Mouse (Mus musculus) frontal cortex, postnatal 25 days (tissue): ENCODE measurements around the gene 1810049J17Rik.

Source experiments
- DNase-seq, 2 experiments: peaks; one replicate each; pipeline ENCODE4 v3.0.0; 2022; ENCODE audit warnings: low spot score in 2 of 2

1810049J17Rik gene

GRCm38 (mm10) chr15:12310676-12311075 is 11.0 kb downstream of the 1810049J17Rik start:
- no peak for DNase-seq

- no peak for DNase-seq
Observed at GRCm38 (mm10) chr15:12308539-12308938, 13.2 kb downstream of the 1810049J17Rik start.

GRCm38 (mm10) chr15:12307114-12307513 is 14.6 kb downstream of the 1810049J17Rik start:
- no peak for DNase-seq

- no peak for DNase-seq
Observed at GRCm38 (mm10) chr15:12306188-12307071, 15.3 kb downstream of the 1810049J17Rik start.

- no peak for DNase-seq
Observed at GRCm38 (mm10) chr15:12301771-12302170, 19.9 kb downstream of the 1810049J17Rik start.

- DNase-seq = no peak
Observed at GRCm38 (mm10) chr15:12298231-12298737, 23.4 kb downstream of the 1810049J17Rik start.

GRCm38 (mm10) chr15:12296228-12296627 is 25.5 kb downstream of the 1810049J17Rik start:
- DNase-seq = no peak

GRCm38 (mm10) chr15:12291757-12292156 is 29.9 kb downstream of the 1810049J17Rik start:
- no peak for DNase-seq

- no peak for DNase-seq
Observed at GRCm38 (mm10) chr15:12290330-12290729, 31.4 kb downstream of the 1810049J17Rik start.

- DNase-seq = no peak
Observed at GRCm38 (mm10) chr15:12285535-12285809, 36.2 kb downstream of the 1810049J17Rik start.

- no peak for DNase-seq
Observed at GRCm38 (mm10) chr15:12284794-12285534, 36.7 kb downstream of the 1810049J17Rik start.

- no peak for DNase-seq
Observed at GRCm38 (mm10) chr15:12279816-12280215, 41.9 kb downstream of the 1810049J17Rik start.

GRCm38 (mm10) chr15:12275091-12275623 is 46.5 kb downstream of the 1810049J17Rik start:
- DNase-seq = no peak

- DNase-seq = no peak
Observed at GRCm38 (mm10) chr15:12274053-12274769, 47.5 kb downstream of the 1810049J17Rik start.

GRCm38 (mm10) chr15:12273325-12274052 is 48.2 kb downstream of the 1810049J17Rik start:
- DNase-seq = no peak
